8 mouse cellular contexts compared by ENCODE assay signal in the genomic region with DNA sequence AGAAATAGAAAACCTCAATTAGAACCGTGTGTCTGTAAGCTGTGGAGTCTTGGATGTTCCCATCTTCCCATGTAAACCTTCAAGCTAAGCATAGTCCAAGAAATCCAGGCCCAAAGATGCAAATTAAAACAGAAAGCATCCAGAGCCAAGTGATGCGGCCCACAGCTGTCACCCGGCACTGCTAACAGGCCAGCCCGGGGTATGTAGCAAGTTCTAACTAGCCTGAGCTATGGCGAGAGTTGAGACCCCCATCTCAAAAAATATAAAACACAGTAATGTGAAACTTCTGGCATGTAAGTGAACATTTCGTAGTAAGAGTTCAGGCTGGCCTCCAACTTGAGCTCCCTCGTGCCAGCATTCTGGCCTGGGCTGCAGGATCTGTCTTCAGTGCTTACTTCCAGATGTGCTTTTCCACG. TPM values are rescaled to one million over a fixed set of nuclear protein-coding genes. Genes with fewer than 3 reads are reported as not detected.
DNase-seq lines count a peak whose midpoint lies in the region; ATAC-seq and TF ChIP-seq lines count a peak whose summit lies in the region.

No protein-coding gene starts in this region.

- H3K9ac ChIP-seq in hindbrain, embryonic 14.5 days = no peak overlapping the region; the same call in 1 of the 2 replicates
- H3K9ac ChIP-seq in hindbrain, postnatal 0 days (replicated peaks; ENCODE audit: low read length) = no peak overlapping the region
- H3K9ac ChIP-seq in midbrain, embryonic 14.5 days (replicated peaks; ENCODE audit: low read length) = no peak overlapping the region

- no peak for ATAC-seq in hindbrain, embryonic 14.5 days (ENCODE audit: low FRiP score)
- peak; percentile 38; the same call in 1 of the 2 replicates for ATAC-seq in hindbrain, postnatal 0 days
- no peak for ATAC-seq in midbrain, embryonic 14.5 days (ENCODE audit: low FRiP score, low TSS enrichment)

- H3K9me3 ChIP-seq in hindbrain, embryonic 14.5 days (ENCODE audit: control insufficient read depth, low read length) = no peaks in the 10 kb centered on the region
- H3K9me3 ChIP-seq in hindbrain, embryonic 10.5 days = no peaks in the 10 kb centered on the region
- no peaks in the 10 kb centered on the region for H3K9me3 ChIP-seq in hindbrain, postnatal 0 days (ENCODE audit: low read length)
- no peaks in the 10 kb centered on the region for H3K9me3 ChIP-seq in midbrain, embryonic 14.5 days (ENCODE audit: control insufficient read depth, low read length)

- H3K27me3 ChIP-seq in hindbrain, embryonic 14.5 days (ENCODE audit: control insufficient read depth, insufficient read depth, low read length) = no peaks in the 10 kb centered on the region
- no peaks in the 10 kb centered on the region for H3K27me3 ChIP-seq in hindbrain, embryonic 10.5 days (ENCODE audit: insufficient read depth, poor library complexity, severe bottlenecking)
- no peaks in the 10 kb centered on the region for H3K27me3 ChIP-seq in hindbrain, postnatal 0 days (ENCODE audit: insufficient read depth, low read length)
- H3K27me3 ChIP-seq in midbrain, embryonic 14.5 days (ENCODE audit: control insufficient read depth, insufficient read depth, low read length) = no peaks in the 10 kb centered on the region

- peaks cover 86% of the 10 kb centered on the region for H3K36me3 ChIP-seq in hindbrain, embryonic 14.5 days (replicated peaks; ENCODE audit: control insufficient read depth, insufficient read depth)
- H3K36me3 ChIP-seq in hindbrain, embryonic 10.5 days = peaks cover 86% of the 10 kb centered on the region
- peaks cover 60% of the 10 kb centered on the region for H3K36me3 ChIP-seq in hindbrain, postnatal 0 days (ENCODE audit: insufficient read depth, low read length)
- peaks cover 76% of the 10 kb centered on the region for H3K36me3 ChIP-seq in midbrain, embryonic 14.5 days (ENCODE audit: control insufficient read depth, insufficient read depth, low read length)

- no peaks in the 10 kb centered on the region for H3K4me1 ChIP-seq in hindbrain, embryonic 14.5 days (replicated peaks; ENCODE audit: control insufficient read depth, insufficient read depth, low read length)
- H3K4me1 ChIP-seq in hindbrain, embryonic 10.5 days (replicated peaks) = no peaks in the 10 kb centered on the region
- no peaks in the 10 kb centered on the region for H3K4me1 ChIP-seq in brown adipose tissue, adult 24 weeks (ENCODE audit: control insufficient read depth, insufficient read depth, insufficient read length, low read length)
- no peaks in the 10 kb centered on the region for H3K4me1 ChIP-seq in hindbrain, postnatal 0 days (ENCODE audit: insufficient read depth, low read length)
- no peaks in the 10 kb centered on the region for H3K4me1 ChIP-seq in midbrain, embryonic 14.5 days (ENCODE audit: control insufficient read depth, insufficient read depth, low read length)

- TF ChIP-seq CTCF in hindbrain, postnatal 0 days (IDR thresholded peaks at IDR 0.05; ENCODE audit: low read depth) = no peak

- no peak for DNase-seq in hindbrain, embryonic 14.5 days (ENCODE audit: low spot score)
- DNase-seq in hindbrain, embryonic 10.5 days (ENCODE audit: low spot score) = no peak
- peak; percentile 24 to 46 for DNase-seq in gastrocnemius, adult 8-10 months (ENCODE audit: low spot score in 2 of 2)
- DNase-seq in hindbrain, postnatal 0 days (ENCODE audit: low spot score) = no peak
- no peak for DNase-seq in midbrain, embryonic 14.5 days
- no peak for DNase-seq in layer of hippocampus, adult 8-10 months (ENCODE audit: low spot score in 2 of 2)
- no peak for DNase-seq in embryo, embryonic 10.5 days (ENCODE audit: low spot score)

- H3K4me3 ChIP-seq in hindbrain, embryonic 14.5 days (replicated peaks; ENCODE audit: low read length) = no peak overlapping the region
- no peak overlapping the region for H3K4me3 ChIP-seq in hindbrain, embryonic 10.5 days
- no peak overlapping the region for H3K4me3 ChIP-seq in brown adipose tissue, adult 24 weeks (ENCODE audit: insufficient read depth, low read depth, low read length)
- no peak overlapping the region for H3K4me3 ChIP-seq in hindbrain, postnatal 0 days (ENCODE audit: low read length)
- no peak overlapping the region for H3K4me3 ChIP-seq in midbrain, embryonic 14.5 days (replicated peaks; ENCODE audit: low read depth, low read length)

- WGBS in hindbrain, embryonic 14.5 days = 90% methylated on average over 8 of the region's 8 CpGs
- WGBS in hindbrain, embryonic 10.5 days = 93% methylated on average over 8 of the region's 8 CpGs
- 66% methylated on average over 8 of the region's 8 CpGs for WGBS in hindbrain, postnatal 0 days
- 93% methylated on average over 8 of the region's 8 CpGs for WGBS in midbrain, embryonic 14.5 days

- H3K4me2 ChIP-seq in hindbrain, embryonic 14.5 days (replicated peaks) = no peak overlapping the region
- no peak overlapping the region for H3K4me2 ChIP-seq in hindbrain, postnatal 0 days (ENCODE audit: low read depth, low read length)
- no peak overlapping the region for H3K4me2 ChIP-seq in midbrain, embryonic 14.5 days (ENCODE audit: low read length)

- peak overlapping the region; percentile 67; the same call in 1 of the 2 replicates for H3K27ac ChIP-seq in hindbrain, embryonic 14.5 days
- no peak overlapping the region for H3K27ac ChIP-seq in hindbrain, embryonic 10.5 days
- H3K27ac ChIP-seq in brown adipose tissue, adult 24 weeks (replicated peaks; ENCODE audit: low read depth, low read length) = 0 out of 2 replicates have a peak overlapping the region, but pooled peaks have one; percentile 26
- H3K27ac ChIP-seq in hindbrain, postnatal 0 days = peak overlapping the region; percentile 12; the same call in 1 of the 2 replicates
- H3K27ac ChIP-seq in midbrain, embryonic 14.5 days (replicated peaks; ENCODE audit: low read depth, low read length) = no peak overlapping the region

RNA-seq across cellular contexts. Expression of gene Atf1, which starts 59.4 kb away (rescaled TPM):
- 12.2 and 13.2 TPM in 2 replicates for polyA plus RNA-seq in hindbrain, embryonic 14.5 days (2014; fragmentation: Nextera tagmentation; extraction: Ambion mirVana)
- 22.9 and 34.4 TPM in 2 replicates for polyA plus RNA-seq in hindbrain, embryonic 10.5 days (2016; fragmentation: Nextera tagmentation; extraction: Ambion mirVana)
- polyA plus RNA-seq in brown adipose tissue, adult 24 weeks (2012; ENCODE audit: insufficient read depth, insufficient read length, missing spikeins) = 22.4 and 29.0 TPM in 2 replicates
- total RNA-seq in gastrocnemius, adult 8-10 months (2022) = 10 to 100 TPM; 48.3 to 65.5 (median 60.5) TPM
- total RNA-seq in hindbrain, postnatal 0 days (2014; rRNA removed) = 5.9 and 9.8 TPM in 2 replicates
- polyA plus RNA-seq in hindbrain, postnatal 0 days (2015; fragmentation: Nextera tagmentation; extraction: Ambion mirVana) = 11.7 and 14.1 TPM in 2 replicates
- polyA plus RNA-seq in midbrain, embryonic 14.5 days (2014; fragmentation: Nextera tagmentation; extraction: Ambion mirVana) = 11.5 and 14.4 TPM in 2 replicates
- 10 to 100 TPM; 24.1 to 28.2 (median 25.9) TPM for total RNA-seq in layer of hippocampus, adult 8-10 months (2022)

Comparison
In these comparisons a context has a peak if more than half of its experiments do, and no peak if none do; other contexts are left out.
1. H3K27ac ChIP-seq: peak in hindbrain, embryonic 14.5 days (single experiment), brown adipose tissue, adult 24 weeks (single experiment) and hindbrain, postnatal 0 days (single experiment); none in hindbrain, embryonic 10.5 days (single experiment) and midbrain, embryonic 14.5 days (single experiment).
2. DNase-seq: peak in gastrocnemius, adult 8-10 months (2 of 2); none in hindbrain, embryonic 14.5 days (single experiment), hindbrain, embryonic 10.5 days (single experiment), hindbrain, postnatal 0 days (single experiment), midbrain, embryonic 14.5 days (single experiment), layer of hippocampus, adult 8-10 months (0 of 2) and embryo, embryonic 10.5 days (single experiment).